Mouse (Mus musculus) thymus, postnatal 10 days (tissue): ENCODE data around the gene Ptprj.

ENCODE experiments used
- DNase-seq, 2 experiments: peaks; one replicate each; pipeline ENCODE4 v3.0.0; 2021; ENCODE audit warnings: low spot score in 2 of 2

Ptprj gene

DNA sequence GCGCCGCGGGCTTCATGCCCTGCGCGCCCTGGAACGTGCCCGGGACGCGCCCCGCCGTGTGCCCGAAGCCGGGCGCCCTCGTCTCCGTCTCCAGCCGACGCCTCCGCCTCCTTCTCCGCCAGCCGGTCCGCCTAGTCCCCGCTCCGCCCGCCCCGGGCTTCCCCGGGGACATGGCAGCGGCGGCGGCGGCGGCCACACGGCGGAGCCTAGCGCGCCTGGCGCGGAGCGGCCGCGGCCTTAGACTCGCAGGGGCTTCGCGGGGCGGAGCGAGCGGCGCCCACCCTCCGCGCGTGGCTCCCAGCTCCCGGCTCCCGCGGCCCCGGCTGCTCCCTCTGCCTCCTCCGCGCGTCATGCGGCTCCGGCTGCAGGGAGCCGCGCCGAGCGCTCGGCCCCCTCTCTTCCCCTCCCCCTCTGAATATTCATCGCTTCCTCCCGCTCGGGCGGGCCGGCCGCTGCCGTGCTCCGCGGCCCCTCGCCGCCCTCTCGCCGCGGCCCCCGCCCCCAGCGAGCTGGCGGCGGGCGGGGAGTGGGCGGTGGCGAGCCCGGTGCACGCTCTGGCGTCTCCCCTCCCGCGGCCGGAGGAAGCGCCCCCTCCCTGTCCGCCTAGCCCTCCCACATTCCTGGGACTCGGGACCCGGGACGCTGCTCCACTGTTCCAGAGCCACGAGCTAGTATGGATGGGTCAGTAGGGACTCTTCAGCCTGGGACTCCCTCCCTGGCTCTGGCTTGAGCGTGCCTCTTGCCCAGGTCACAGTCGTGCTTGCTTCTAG lies at the start of gene Ptprj:
Gene Ptprj (minus strand): TSS at position 412 of the 770 bp plus-strand sequence.
- DNase-seq = peak in 1 of 2 experiments; percentile 46

DNA sequence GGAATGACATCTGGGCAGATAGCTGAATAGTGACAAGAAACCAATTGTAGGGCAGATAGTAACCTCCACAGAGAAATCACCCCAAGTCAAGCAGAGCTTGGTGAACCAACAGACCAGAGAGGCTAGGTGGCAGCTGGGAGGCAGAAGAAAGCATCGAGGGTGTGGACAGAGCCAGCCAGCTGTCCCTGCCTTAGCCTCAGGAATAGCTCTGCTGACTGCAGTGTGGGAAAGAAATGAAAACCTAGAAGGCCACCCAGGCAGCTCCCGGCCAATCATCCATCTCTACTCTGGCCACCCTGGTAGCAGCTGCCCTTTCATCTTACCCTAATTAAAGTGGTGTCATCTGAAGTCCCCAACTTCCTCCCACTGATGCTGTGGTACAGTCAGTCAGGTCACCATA lies 49.1 kb upstream of the Ptprj start:
- DNase-seq = no peak

DNA sequence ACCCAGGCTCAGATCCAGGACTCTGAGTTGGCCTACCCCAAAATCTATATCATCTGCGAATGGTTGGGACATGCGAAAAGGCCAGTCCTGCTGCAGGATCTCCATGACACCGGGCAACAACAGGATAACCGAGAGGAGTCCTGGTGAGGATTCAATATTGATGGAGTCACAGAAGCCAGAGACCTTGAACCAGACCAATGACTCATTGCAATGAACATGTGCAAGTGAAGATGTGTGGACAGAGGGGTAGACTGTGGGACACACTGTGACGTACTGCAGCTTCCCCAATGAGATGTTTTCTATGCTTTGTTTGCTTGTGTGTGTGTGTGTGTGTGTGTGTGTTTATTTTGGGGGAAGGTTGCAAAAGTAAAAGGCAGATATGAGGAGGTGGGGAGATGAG lies 47.8 kb upstream of the Ptprj start:
- no peak for DNase-seq

DNA sequence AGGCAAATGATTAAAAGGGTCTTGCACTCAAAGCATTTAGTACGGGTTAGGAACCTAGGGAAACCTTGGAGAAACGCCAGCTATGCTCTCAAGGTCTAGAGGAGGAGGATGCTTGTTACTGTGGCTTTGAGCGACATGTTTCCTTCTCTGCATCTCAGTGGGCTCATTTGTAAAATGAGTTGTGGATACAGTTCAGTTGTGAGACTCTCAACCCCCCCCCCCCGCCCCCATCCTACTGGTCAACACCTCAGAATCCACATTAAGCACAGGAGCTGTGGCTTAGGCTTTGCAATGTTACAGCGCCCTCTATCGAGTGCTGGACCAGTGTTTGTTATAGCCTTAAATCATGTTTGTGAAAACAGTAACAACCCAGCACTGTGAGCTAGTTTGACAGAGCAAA lies 44.5 kb upstream of the Ptprj start:
- DNase-seq = peak; percentile 12 to 61

DNA sequence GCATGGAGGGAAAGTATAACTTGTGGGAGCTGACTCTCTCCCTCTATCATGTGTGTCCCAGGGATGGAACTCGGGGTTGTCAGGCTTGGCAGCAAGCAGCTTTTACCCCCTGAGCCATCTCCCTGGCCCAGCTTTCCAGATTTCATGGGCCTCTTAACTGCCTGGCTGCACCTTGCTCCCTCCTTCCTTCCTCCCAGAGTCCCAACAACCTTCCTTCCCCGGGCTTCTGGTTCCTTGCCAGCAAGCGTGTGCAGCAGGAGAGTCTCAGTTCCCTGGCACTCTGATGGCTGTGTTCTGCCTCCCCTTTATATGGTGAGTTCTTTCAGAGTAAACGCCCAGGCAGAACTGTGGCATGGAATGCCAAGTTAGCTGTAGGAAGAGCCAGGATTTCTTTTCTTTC lies 43.9 kb upstream of the Ptprj start:
- no peak for DNase-seq

DNA sequence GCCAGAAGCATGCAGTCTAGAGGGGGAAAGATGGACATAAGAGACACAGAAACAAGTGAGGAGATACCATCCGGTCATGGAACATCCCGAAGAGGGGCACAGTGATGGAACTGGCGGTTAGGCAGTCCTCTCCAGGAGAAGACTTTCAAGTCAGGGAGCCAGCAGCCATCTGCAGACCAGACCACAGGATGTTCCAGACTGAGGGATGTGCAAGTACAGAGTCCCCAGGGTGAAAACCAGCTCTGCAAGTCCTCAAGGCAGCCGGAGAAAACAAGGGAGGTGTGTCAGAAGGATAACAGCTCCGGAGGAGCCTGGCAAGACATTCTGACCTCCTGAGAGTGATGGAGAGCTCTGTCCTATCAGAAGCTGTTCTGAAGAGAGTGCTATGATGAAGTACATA lies 40.4 kb upstream of the Ptprj start:
- no peak for DNase-seq

DNA sequence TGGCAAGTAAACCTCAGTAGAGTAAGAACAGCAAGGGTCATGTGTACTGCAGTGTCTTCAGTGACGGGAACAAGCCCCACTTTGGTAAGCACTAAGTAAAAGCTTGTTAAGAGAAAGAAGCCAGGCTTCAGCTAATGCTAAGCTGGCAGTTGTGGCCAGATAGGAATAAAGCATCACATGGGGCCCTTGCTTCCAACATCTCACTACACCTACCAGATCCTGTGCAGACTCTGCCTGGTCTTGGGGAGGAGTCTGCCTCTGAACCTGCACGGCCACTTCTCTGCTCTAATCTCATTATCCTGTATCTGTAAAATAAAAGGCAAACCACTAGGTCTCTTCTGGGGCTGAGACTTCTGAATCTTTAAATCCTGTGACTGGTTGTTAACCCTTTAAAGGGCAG lies 39.2 kb upstream of the Ptprj start:
- no peak for DNase-seq

DNA sequence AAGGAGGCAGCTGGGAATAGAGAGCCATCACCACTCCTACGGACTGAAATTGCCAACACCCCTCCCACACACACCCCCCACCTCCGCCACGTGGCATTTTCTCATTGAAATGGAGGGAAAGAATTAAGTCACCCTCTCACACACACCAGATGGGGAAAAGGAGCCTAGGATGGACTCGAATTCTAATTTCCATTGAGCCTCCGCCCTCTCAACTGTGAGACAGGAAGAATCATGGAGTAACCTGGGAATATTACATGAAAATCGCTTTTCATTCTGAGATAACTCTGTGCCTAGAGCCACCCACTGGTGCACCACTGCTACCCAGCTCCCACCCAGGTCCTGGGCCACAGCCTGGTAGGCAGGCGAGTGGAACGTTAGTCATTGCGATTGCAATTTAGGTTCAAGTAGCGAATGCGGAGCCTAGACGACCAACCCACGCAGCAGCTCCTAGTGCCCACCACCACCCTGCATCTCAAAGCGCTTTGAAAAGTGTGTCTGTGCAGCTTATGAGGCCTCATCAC lies 34.3 kb upstream of the Ptprj start:
- no peak for DNase-seq

DNA sequence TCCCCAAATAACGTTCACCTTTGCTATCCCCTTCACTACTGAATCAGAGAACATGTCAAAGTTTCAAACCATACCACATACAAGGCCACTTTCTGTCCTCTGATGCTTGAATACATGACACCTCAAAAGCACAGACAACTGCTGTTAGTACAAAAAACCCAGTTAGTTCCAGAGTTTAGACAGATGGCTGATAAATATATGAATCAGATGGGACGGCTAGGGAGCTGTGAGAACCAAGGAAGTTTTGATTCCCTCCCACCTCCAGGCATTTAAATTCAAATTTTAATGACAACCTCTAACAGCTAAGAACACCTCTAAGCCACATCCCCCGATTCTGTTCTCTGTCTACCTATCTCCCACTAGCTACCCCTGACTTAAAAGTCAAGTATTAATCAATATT lies 33.1 kb upstream of the Ptprj start:
- DNase-seq = no peak

DNA sequence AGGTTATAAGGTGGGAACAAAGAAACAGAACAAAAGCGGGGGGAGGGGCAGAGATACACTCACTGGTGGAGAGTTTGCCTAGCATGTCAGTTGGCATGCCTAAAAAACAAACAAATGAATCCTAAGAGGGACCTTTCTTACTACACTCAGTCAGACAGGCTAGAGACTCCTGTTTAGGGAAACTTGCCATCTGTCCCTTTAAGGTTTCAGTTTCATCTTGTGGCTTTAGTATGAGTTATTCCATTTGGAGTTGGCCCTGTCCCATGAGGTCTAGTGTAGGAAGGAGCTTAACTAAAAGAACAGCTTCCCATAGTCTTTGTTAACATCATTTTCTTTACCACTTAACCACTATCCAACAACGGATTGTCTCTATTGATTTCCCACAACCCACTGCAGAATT lies 32.6 kb upstream of the Ptprj start:
- DNase-seq = no peak

DNA sequence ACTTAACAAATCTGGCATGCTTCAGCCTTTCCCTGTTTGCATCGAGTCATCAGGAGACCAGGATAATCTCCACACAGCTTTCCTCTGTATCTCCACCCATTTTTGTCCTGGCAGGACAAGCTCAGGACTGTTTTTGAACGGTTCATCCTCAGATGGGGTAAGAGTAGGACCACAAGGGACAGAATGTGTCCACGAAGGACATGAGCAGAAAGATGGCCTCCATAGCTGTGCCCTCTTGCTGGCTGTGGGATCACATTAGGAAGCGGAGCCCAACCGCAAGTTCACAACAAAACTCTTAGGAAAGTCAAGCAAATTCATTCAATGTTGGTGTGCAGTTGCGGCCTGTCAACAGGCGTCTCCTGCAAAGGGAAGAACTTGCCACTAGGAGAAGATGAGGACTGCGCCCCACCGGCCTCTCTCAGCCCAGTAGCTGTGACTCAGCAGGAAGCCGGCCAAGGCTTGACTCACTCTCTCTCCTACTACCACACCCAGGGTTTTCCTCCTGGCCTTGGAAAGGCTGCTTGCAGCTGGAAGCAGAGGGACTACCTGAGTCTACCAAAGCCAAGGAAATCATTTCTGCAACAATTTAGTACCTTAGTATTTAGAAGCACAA lies 31.6 kb upstream of the Ptprj start:
- no peak for DNase-seq

DNA sequence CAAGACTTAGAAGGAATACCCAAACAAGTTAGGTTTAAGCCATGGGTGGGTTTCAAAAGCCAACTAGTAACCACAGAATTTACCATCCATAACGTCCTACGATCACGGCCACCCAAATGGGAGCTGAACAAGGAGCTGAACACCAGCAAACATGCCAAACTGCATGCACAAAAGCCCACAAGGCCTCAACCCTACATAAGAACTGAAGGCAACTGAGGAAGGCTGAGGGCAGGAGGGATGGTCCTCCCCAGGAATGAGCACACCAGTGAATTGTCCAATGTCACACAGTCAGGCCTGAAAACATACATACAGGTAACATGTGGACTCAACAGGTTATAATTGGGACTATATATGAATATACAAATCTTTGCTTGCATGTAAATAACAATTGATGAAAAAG lies 20.6 kb upstream of the Ptprj start:
- no peak for DNase-seq

DNA sequence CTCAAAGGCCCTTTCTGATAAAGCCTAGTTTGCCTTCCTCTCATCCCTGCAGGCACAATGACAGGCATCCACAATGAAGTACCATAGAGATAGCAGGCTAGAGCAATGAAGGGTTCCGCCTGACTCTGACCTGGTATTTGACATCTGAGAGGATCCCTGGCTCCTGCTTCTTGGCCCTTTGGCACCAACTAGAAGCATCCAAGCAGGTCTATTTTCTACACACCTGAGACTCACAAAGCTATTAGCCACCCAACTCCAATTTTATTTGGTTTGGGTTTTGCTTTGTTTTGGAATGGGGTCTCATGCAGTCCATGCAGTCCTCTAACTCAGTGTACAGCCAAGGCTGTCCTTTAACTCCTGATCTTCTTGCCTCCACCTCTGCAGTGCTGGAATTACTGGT lies 7.7 kb upstream of the Ptprj start:
- DNase-seq = no peak

DNA sequence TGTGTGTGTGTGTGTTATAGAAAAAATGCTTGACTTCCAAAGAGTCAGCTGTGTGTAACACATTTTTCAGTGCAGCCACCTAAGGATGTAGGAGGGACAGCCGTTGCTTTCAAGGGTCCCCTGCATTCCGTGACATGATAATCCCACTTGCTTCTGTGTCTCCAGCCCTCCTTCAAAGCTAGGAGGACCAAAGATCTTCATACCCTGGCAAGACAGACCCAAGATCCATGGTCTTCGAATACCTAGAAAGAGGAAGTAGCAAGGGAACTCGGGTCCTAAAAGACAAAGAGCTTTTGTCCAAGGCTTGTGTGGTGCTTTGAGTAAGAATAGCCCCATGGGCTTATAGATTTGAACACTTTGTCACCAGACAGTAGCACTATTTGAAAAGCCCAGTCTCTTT lies 4.1 kb upstream of the Ptprj start:
- no peak for DNase-seq

DNA sequence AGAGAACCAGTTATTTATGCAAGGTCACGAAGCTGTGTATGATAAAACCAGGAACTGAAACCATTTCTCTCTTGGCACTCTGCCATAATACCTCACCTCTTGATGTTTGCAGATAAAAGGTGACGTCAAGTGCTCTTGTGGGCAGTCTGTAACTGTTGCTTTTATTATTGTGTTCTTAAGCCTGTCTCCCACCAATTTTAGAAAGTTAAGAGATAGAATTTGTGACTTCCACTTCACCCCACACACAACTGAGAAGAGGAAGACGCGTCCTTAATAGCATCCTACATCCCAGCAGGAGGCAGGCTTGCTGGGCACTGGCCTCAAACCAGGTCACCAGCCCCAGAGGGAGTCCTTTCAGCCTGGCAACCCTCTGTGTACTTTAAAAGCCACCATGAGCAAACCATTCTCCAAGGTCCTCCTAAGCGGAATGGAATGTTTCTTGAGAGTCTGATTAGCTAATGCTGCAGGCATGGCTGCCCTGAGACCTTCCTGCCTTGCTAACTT lies 3.2 kb upstream of the Ptprj start:
- DNase-seq = no peak

DNA sequence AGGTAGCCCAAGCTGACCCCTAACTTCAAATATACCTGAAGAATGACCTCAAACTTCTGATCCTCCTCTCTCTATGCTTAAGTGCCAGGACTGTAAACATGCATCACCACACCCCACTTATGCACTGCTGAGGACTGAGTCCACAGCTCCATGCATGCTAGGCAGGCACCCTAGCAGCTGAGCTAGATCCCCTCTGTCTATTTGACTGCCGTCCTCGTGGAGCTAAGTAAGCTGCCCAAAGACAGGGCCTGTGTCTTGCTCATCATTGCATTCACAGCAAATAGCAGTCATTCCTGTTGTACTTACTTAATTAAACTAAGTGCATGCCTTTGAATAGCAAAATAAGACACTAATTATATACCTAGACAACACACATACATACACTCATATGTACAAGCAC lies 2.4 kb upstream of the Ptprj start:
- peak in 1 of 2 experiments; percentile 2 for DNase-seq

DNA sequence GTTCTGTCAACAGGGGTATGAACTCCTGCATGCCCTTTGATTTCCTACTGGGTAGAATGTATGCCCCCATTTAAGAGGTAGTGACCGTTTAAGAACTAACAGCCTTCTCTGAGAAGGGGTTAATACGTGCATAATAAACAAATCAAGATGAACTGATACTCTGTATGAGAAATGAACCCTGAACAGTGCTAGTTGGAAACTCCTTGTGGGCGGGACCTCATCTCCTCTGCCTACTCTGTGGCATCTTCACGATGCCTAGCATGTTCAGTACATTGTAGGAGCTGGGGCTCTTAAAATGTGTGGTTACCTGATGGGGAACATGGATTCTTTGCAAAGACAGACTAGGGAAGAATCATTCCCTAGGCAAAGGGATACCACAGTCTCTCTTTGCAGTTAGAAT lies 1.9 kb upstream of the Ptprj start:
- peak in 1 of 2 experiments; percentile 0 for DNase-seq

DNA sequence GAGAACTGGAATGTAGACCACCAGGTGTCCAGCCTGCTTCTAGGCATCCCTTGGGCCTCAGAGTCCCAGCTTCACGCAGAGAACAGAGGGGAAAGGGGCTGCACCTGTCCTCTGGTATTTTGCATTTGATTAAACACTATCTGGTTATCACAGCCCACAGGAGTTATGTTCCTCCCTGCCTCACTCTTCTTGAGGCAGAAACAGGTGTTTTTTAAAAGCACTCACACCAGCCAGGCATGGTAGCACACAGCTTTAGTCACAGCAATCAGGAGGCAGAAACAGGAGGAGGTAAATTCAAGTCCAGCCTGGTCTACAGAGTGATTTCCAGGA lies 1.3 kb upstream of the Ptprj start:
- DNase-seq = no peak

DNA sequence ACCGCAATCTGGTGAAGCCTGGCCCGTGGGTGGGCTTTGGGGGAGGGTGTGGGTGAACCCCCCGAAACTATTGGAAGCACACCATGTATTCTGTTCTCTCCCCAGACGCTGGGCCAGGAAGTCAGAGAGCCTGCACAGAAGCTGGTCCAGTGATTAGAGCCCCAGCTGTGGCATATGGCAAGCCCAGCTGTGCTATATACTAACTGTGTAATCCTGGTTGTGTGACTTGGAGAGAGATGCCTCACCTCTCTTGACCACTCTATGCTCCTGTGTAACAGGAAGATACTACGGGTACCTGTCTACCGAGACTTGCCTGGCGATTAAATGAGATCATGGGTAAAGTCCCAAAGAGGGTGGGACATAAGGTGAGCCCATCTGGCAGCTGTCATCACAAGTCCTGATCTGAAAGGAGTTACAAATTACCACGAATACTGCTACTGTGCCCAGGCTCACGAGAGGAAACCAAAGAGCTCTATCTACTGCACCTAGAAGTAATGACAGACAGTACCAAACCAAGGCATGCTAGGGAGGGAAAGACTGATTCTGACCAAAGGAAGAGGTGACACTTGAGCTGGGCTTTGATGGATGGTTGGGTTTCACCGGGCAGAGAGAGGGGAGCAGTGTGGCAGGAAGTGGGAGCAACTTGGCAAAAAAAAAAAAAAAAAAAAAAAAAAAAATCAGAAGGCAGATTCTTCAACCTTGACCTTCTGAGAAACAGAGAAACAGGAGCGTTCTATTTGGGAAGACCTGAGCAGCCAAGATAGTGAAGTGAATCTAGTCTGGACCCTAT lies 754 bp upstream of the Ptprj start:
- DNase-seq = no peak

DNA sequence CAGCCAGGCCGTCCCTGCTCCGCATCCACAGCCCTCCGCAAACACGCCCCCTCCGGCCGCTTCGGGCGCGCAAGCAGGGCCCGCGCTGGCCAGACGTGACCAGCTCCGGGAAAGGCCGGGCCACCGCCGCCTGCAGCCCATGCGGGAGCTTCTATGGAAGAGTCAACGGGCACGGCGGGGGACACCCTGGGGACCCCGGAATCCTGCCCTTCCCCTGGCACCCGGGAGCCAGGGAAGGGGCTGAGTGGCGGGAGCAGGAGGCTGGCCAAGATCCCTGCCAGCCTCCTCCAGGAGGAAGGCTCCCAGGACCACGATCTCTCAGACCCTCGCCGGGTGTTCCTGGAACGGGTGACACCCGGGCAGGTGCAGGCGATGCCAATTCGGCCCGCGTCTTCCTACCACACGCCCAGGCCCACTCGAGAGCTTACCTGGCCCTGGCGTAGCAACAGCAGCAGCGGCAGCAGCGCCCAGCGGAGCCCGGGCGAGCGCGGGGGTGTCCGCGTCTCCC lies 665 bp downstream of the Ptprj start:
- DNase-seq = no peak

DNA sequence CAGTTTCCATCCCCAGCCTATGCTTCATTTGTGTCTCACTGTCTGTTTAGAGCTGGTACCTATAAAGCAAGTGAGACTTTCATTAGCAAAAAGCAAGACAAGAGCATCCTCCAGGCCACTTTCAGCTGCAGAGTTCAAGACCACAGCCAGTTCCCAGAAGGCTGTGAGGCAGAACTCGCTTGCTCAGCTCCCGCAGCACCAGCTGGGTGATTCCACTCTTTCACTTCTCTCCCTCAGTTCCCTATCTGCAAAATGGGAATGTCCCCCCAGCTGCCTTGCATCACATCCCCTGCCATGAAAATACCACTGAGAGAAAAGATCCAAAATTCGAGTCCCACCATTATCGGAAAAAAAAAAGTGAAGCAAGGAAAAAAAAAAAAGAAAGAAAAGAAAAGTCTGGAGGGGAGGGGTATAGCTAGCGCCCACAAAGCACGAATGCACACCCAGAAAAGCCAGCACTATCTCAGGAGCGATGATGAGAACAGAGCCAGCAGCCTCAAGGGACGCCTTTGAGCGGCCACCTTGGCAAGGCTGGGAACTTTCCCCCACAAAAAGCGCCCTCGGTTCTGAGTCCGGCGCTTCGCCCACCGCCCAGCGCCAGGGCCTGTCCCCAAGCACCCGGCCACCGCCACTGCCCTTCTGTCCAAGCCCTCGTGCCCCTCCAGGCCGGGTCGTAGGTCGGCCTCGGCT lies 1.3 kb downstream of the Ptprj start:
- DNase-seq = no peak
